Mouse (Mus musculus): ENCODE data around the gene Pfn4. TPM values are rescaled to one million over a fixed set of nuclear protein-coding genes. Genes with fewer than 3 reads are reported as not detected.
"Not testable (repeated sequence)": the region's sequence is repeated elsewhere in the genome, so short reads cannot be mapped to it uniquely, and the experiment has no call there.

Pfn4 gene
- total RNA-seq, 2 experiments from 2014 or later = 1.6 to 2.0 TPM

GRCm38 (mm10) chr12:4781725-4782404, 13.0 kb downstream of the Pfn4 start:
- intact Hi-C loops (cut with DNase I) = not testable (repeated sequence)
- peak in 1 of 2 experiments; percentile 5 for DNase-seq

GRCm38 (mm10) chr12:4783598-4783997, 14.8 kb downstream of the Pfn4 start:
- DNase-seq = no peak
- intact Hi-C loops (cut with DNase I) = no loop called here

- intact Hi-C loops (cut with DNase I) = no loop called here
- no peak for DNase-seq
Measured at GRCm38 (mm10) chr12:4784466-4784865, 15.6 kb downstream of the Pfn4 start.

- intact Hi-C loops (cut with DNase I); DNase-seq: not testable (repeated sequence)
Measured at GRCm38 (mm10) chr12:4788128-4788527, 19.3 kb downstream of the Pfn4 start.

- peak in 1 of 2 experiments; percentile 10 for DNase-seq
- intact Hi-C loops (cut with DNase I) = no loop called here
Measured at GRCm38 (mm10) chr12:4793718-4794117, 24.9 kb downstream of the Pfn4 start.

- intact Hi-C loops (cut with DNase I); DNase-seq: not testable (repeated sequence)
Measured at GRCm38 (mm10) chr12:4797471-4797870, 28.6 kb downstream of the Pfn4 start.

GRCm38 (mm10) chr12:4811036-4811435, 42.2 kb downstream of the Pfn4 start:
- intact Hi-C loops (cut with DNase I) = no loop called here
- DNase-seq = no peak

GRCm38 (mm10) chr12:4811705-4812104, 42.9 kb downstream of the Pfn4 start:
- intact Hi-C loops (cut with DNase I) = no loop called here
- no peak for DNase-seq

- DNase-seq = peak; percentile 12 to 43
- intact Hi-C loops (cut with DNase I) = no loop called here
Measured at GRCm38 (mm10) chr12:4813636-4814035, 44.8 kb downstream of the Pfn4 start.

GRCm38 (mm10) chr12:4816680-4817360, 48.0 kb downstream of the Pfn4 start:
- intact Hi-C loops (cut with DNase I) = no loop called here
- no peak for DNase-seq

- peak; percentile 98 to 99 for DNase-seq
- intact Hi-C loops (cut with DNase I) = loop anchor here (2.0 kb wide), 1 partner anchor 25 kb away; the partner anchor contains the start of gene Wdcp
Measured at GRCm38 (mm10) chr12:4817361-4818101, 48.7 kb downstream of the Pfn4 start, which contains the start of gene Sf3b6. TSS of gene Sf3b6 (plus strand) at chr12:4817544.

- intact Hi-C loops (cut with DNase I) = no loop called here
- no peak for DNase-seq
Measured at GRCm38 (mm10) chr12:4827256-4827655, 58.4 kb downstream of the Pfn4 start.

Other genes with a start within 250 kb of the Pfn4 start
- gene Itsn2, start 176.4 kb upstream of the Pfn4 start, total RNA-seq (2021) = 10 to 100 TPM; 49.3 to 50.3 TPM
- not detected for gene Gm3625, start 176.1 kb upstream of the Pfn4 start, total RNA-seq (2021)
- gene Fam228a, start 30.6 kb upstream of the Pfn4 start, total RNA-seq (2021) = under 1 TPM; 0.10 to 0.19 TPM
- 1 to 10 TPM; 4.0 to 5.1 TPM for gene Fam228b, start 245 bp downstream of the Pfn4 start, total RNA-seq (2021)
- 10 to 100 TPM; 48.1 to 54.1 TPM for gene Sf3b6, start 48.5 kb downstream of the Pfn4 start, total RNA-seq (2021)
- gene Fkbp1b, start 72.6 kb downstream of the Pfn4 start, total RNA-seq (2021) = 1 to 10 TPM; 2.8 to 2.9 TPM
- gene Wdcp, start 74.3 kb downstream of the Pfn4 start, total RNA-seq (2021) = 1 to 10 TPM; 8.1 to 9.0 TPM
- under 1 TPM; 0.68 to 0.86 TPM for gene Mfsd2b, start 105.3 kb downstream of the Pfn4 start, total RNA-seq (2021)
- gene Ubxn2a, start 138.7 kb downstream of the Pfn4 start, total RNA-seq (2021) = 10 to 100 TPM; 52.8 to 55.6 TPM
- gene Atad2b, start 148.3 kb downstream of the Pfn4 start, total RNA-seq (2021) = 10 to 100 TPM; 23.7 to 23.8 TPM

Measured in heart, postnatal 14 days (tissue).